Mouse (Mus musculus): ENCODE measurements at regions not wholly inside any gene's neighbourhood (a gene's known extent, or its start where the extent isn't known, plus 50 kb on each side); places are given as distances from the start of the nearest gene placed in this dataset.
A peak's percentile ranks its signal among the peaks of the same experiment; 100 is the strongest.

GRCm38 (mm10) chr1:190639846-190640245, 271.7 kb downstream of the Rps6kc1 start:
- no peak for DNase-seq

GRCm38 (mm10) chr1:190634935-190635334, 276.6 kb downstream of the Rps6kc1 start:
- DNase-seq, result no peak

GRCm38 (mm10) chr1:190631641-190632040, 279.9 kb downstream of the Rps6kc1 start:
- no peak for DNase-seq

- no peak for DNase-seq
Measured at GRCm38 (mm10) chr1:190630193-190630592, 281.4 kb downstream of the Rps6kc1 start.

GRCm38 (mm10) chr1:190623916-190624315, 287.7 kb downstream of the Rps6kc1 start:
- no peak for DNase-seq

GRCm38 (mm10) chr1:190600425-190600824, 311.1 kb downstream of the Rps6kc1 start:
- DNase-seq, result no peak

GRCm38 (mm10) chr1:190599622-190600021, 311.9 kb downstream of the Rps6kc1 start:
- DNase-seq, result no peak

GRCm38 (mm10) chr1:190596209-190596608, 315.4 kb downstream of the Rps6kc1 start:
- peak; percentile 21 for DNase-seq

GRCm38 (mm10) chr1:190591621-190592020, 319.9 kb downstream of the Rps6kc1 start:
- DNase-seq, result no peak

GRCm38 (mm10) chr1:190589586-190589985, 322.0 kb downstream of the Rps6kc1 start:
- DNase-seq, result no peak

GRCm38 (mm10) chr1:190583272-190583671, 328.3 kb downstream of the Rps6kc1 start:
- no peak for DNase-seq

GRCm38 (mm10) chr1:190580653-190581052, 330.9 kb downstream of the Rps6kc1 start:
- DNase-seq, result no peak

- DNase-seq, result no peak
Measured at GRCm38 (mm10) chr1:190570981-190571380, 340.6 kb downstream of the Rps6kc1 start.

GRCm38 (mm10) chr1:190570563-190570962, 341.0 kb downstream of the Rps6kc1 start:
- no peak for DNase-seq

GRCm38 (mm10) chr1:190566744-190567143, 344.8 kb downstream of the Rps6kc1 start:
- no peak for DNase-seq

- DNase-seq, result no peak
Measured at GRCm38 (mm10) chr1:190562865-190563457, 348.6 kb downstream of the Rps6kc1 start.

GRCm38 (mm10) chr1:190560086-190560485, 351.5 kb downstream of the Rps6kc1 start:
- DNase-seq, result no peak

GRCm38 (mm10) chr1:190541892-190542291, 369.7 kb downstream of the Rps6kc1 start:
- DNase-seq, result no peak

- DNase-seq, result no peak
Measured at GRCm38 (mm10) chr1:190532879-190533676, 362.6 kb upstream of the Prox1 start.

- no peak for DNase-seq
Measured at GRCm38 (mm10) chr1:190531224-190531623, 360.7 kb upstream of the Prox1 start.

GRCm38 (mm10) chr1:190530079-190530478, 359.6 kb upstream of the Prox1 start:
- no peak for DNase-seq

GRCm38 (mm10) chr1:190527545-190528137, 357.1 kb upstream of the Prox1 start:
- no peak for DNase-seq

GRCm38 (mm10) chr1:190526634-190527033, 356.1 kb upstream of the Prox1 start:
- DNase-seq, result no peak

Measured in adrenal gland, adult 2 months (tissue).